Mouse (Mus musculus) midbrain, embryonic 13.5 days (tissue): ENCODE data around the gene Gmppa. TPM values are rescaled to one million over a fixed set of nuclear protein-coding genes. Genes with fewer than 3 reads are reported as not detected.

Source experiments
- ATAC-seq: fragments of 200-750 bp; cut with Nextera tagmentation; 2 replicates; pipeline ENCODE4 v1.8.0; 2017; ENCODE audit warnings: mild to moderate bottlenecking, moderate TSS enrichment, moderate library complexity
- H3K27ac ChIP-seq: fragments of 300-500 bp; sonication (generic); 2 replicates; pipeline ENCODE4 v1.5.1; 2015; ENCODE audit warnings: inconsistent platforms, mild to moderate bottlenecking, moderate library complexity
- H3K27me3 ChIP-seq: fragments of 300-500 bp; sonication (generic); 2 replicates; pipeline ENCODE4 v1.6.1; 2015; ENCODE audit warnings: mild to moderate bottlenecking, inconsistent platforms
- H3K36me3 ChIP-seq: fragments of 300-500 bp; sonication (generic); 2 replicates; pipeline ENCODE4 v1.6.1; 2015; ENCODE audit warnings: mild to moderate bottlenecking, inconsistent platforms
- H3K4me1 ChIP-seq: fragments of 300-500 bp; sonication (generic); replicated peaks from 2 replicates; pipeline ENCODE4 v1.6.1; 2015; ENCODE audit warnings: inconsistent platforms
- H3K4me2 ChIP-seq: fragments of 300-500 bp; sonication (generic); replicated peaks from 2 replicates; pipeline ENCODE4 v1.6.1; 2015; ENCODE audit warnings: moderate library complexity, mild to moderate bottlenecking, inconsistent platforms
- H3K4me3 ChIP-seq: fragments of 300-500 bp; sonication (generic); replicated peaks from 2 replicates; pipeline ENCODE4 v1.5.1; 2015; ENCODE audit warnings: mild to moderate bottlenecking, inconsistent platforms
- H3K9ac ChIP-seq: fragments of 300-500 bp; sonication (generic); replicated peaks from 2 replicates; pipeline ENCODE4 v1.6.1; 2015; ENCODE audit warnings: mild to moderate bottlenecking, inconsistent platforms
- H3K9me3 ChIP-seq: fragments of 300-500 bp; sonication (generic); 2 replicates; pipeline ENCODE4 v1.6.1; 2016; ENCODE audit warnings: mild to moderate bottlenecking, inconsistent platforms
- WGBS: fragments of 180-500 bp; shearing (Covaris S2); methylation state at CpG from one replicate; pipeline ENCODE4 v1.1.7; 2015; 5-methylcytosine and 5-hydroxymethylcytosine counted together
- polyA plus RNA-seq: library from polyadenylated mRNA; unstranded; fragments of >200 nt; fragmentation: Nextera tagmentation; extraction: Ambion mirVana; gene quantifications from 2 replicates; pipeline ENCODE4 v1.2.1, GENCODE M21; 2015

The Gmppa gene
- polyA plus RNA-seq, 1 experiment from 2014 or later, result 78.4 TPM

- Histone ChIP-seq H3K36me3 (peaks cover 42% of the 10 kb centered on the region), H3K9ac (no peak overlapping the region), H3K4me1 (peaks cover 8% of the 10 kb centered on the region), H3K27ac (no peak overlapping the region), H3K27me3 (no peaks in the 10 kb centered on the region), H3K4me2 (no peak overlapping the region), H3K9me3 (no peaks in the 10 kb centered on the region), H3K4me3 (no peak overlapping the region)
- 63% methylated on average over 3 of the region's 3 CpGs for WGBS
- no peak for ATAC-seq
Measured at GRCm38 (mm10) chr1:75405547-75405946, 30.2 kb upstream of the Gmppa start.

- no peak for ATAC-seq
- no peak overlapping the region for H3K4me2 ChIP-seq
- H3K4me1 ChIP-seq, result peaks cover 10% of the 10 kb centered on the region; the same call in 1 of the 2 replicates
- no peaks in the 10 kb centered on the region for H3K9me3 ChIP-seq
- no peaks in the 10 kb centered on the region for H3K27me3 ChIP-seq
- peaks cover 38% of the 10 kb centered on the region for H3K36me3 ChIP-seq
- H3K27ac ChIP-seq, result no peak overlapping the region
- WGBS, result 94% methylated on average over 15 of the region's 15 CpGs
- no peak overlapping the region for H3K4me3 ChIP-seq
- H3K9ac ChIP-seq, result no peak overlapping the region
Measured at GRCm38 (mm10) chr1:75406173-75406572, 29.6 kb upstream of the Gmppa start.

GRCm38 (mm10) chr1:75407056-75407455 is 28.7 kb upstream of the Gmppa start:
- H3K27ac ChIP-seq, result no peak overlapping the region
- H3K36me3 ChIP-seq, result peaks cover 31% of the 10 kb centered on the region
- no peak overlapping the region for H3K4me3 ChIP-seq
- WGBS, result 90% methylated on average over 9 of the region's 9 CpGs
- H3K9ac ChIP-seq, result no peak overlapping the region
- no peak overlapping the region for H3K4me2 ChIP-seq
- peaks cover 10% of the 10 kb centered on the region; the same call in 1 of the 2 replicates for H3K4me1 ChIP-seq
- no peak for ATAC-seq
- no peaks in the 10 kb centered on the region for H3K9me3 ChIP-seq
- no peaks in the 10 kb centered on the region for H3K27me3 ChIP-seq

GRCm38 (mm10) chr1:75408210-75408609 is 27.5 kb upstream of the Gmppa start:
- no peak overlapping the region for H3K4me2 ChIP-seq
- no peak overlapping the region for H3K4me3 ChIP-seq
- H3K27me3 ChIP-seq, result no peaks in the 10 kb centered on the region
- no peaks in the 10 kb centered on the region for H3K9me3 ChIP-seq
- peaks cover 6% of the 10 kb centered on the region; the same call in 1 of the 2 replicates for H3K4me1 ChIP-seq
- H3K27ac ChIP-seq, result no peak overlapping the region
- peaks cover 19% of the 10 kb centered on the region for H3K36me3 ChIP-seq
- WGBS, result 86% methylated on average over 3 of the region's 4 CpGs
- no peak for ATAC-seq
- H3K9ac ChIP-seq, result no peak overlapping the region

- H3K4me3 ChIP-seq, result no peak overlapping the region
- H3K4me1 ChIP-seq, result peaks cover 14% of the 10 kb centered on the region; the same call in 1 of the 2 replicates
- WGBS, result 93% methylated on average over 7 of the region's 7 CpGs
- no peaks in the 10 kb centered on the region for H3K9me3 ChIP-seq
- peaks cover 11% of the 10 kb centered on the region for H3K36me3 ChIP-seq
- no peak overlapping the region for H3K9ac ChIP-seq
- no peak for ATAC-seq
- no peak overlapping the region for H3K4me2 ChIP-seq
- H3K27me3 ChIP-seq, result no peaks in the 10 kb centered on the region
- no peak overlapping the region for H3K27ac ChIP-seq
Measured at GRCm38 (mm10) chr1:75409950-75410349, 25.8 kb upstream of the Gmppa start.

- Histone ChIP-seq H3K9me3 (no peaks in the 10 kb centered on the region), H3K9ac (no peak overlapping the region), H3K36me3 (peaks cover 10% of the 10 kb centered on the region; the same call in 1 of the 2 replicates), H3K27ac (no peak overlapping the region), H3K4me2 (no peak overlapping the region), H3K4me3 (no peak overlapping the region), H3K4me1 (peaks cover 14% of the 10 kb centered on the region; the same call in 1 of the 2 replicates), H3K27me3 (no peaks in the 10 kb centered on the region)
- WGBS, result 95% methylated on average over 3 of the region's 3 CpGs
- no peak for ATAC-seq
Measured at GRCm38 (mm10) chr1:75412196-75412595, 23.5 kb upstream of the Gmppa start.

GRCm38 (mm10) chr1:75413749-75414148 is 22.0 kb upstream of the Gmppa start:
- Histone ChIP-seq H3K9ac (no peak overlapping the region), H3K4me1 (peaks cover 14% of the 10 kb centered on the region; the same call in 1 of the 2 replicates), H3K4me2 (no peak overlapping the region), H3K27me3 (no peaks in the 10 kb centered on the region), H3K27ac (no peak overlapping the region), H3K36me3 (peaks cover 15% of the 10 kb centered on the region), H3K9me3 (no peaks in the 10 kb centered on the region), H3K4me3 (no peak overlapping the region)
- 61% methylated on average over 3 of the region's 3 CpGs for WGBS
- no peak; the same call in 1 of the 2 replicates for ATAC-seq

- ATAC-seq, result peak; percentile 24; the same call in 1 of the 2 replicates
Measured at GRCm38 (mm10) chr1:75421794-75422193, 13.9 kb upstream of the Gmppa start.

GRCm38 (mm10) chr1:75422216-75422822 is 13.4 kb upstream of the Gmppa start:
- Histone ChIP-seq H3K27ac (peak overlapping the region; percentile 47; the same call in 1 of the 2 replicates), H3K4me2 (peak overlapping the region; percentile 52), H3K36me3 (peaks cover 6% of the 10 kb centered on the region; the same call in 1 of the 2 replicates), H3K9me3 (no peaks in the 10 kb centered on the region), H3K27me3 (peaks cover 58% of the 10 kb centered on the region), H3K4me3 (peak overlapping the region; percentile 37), H3K4me1 (peaks cover 33% of the 10 kb centered on the region), H3K9ac (peak overlapping the region; percentile 64)
- no peak for ATAC-seq
- WGBS, result 4% methylated on average over 31 of the region's 32 CpGs

More at GRCm38 (mm10) chr1:75421794-75422193, 13.9 kb upstream of the Gmppa start:
- H3K9me3 ChIP-seq, result no peaks in the 10 kb centered on the region
- WGBS, result 6% methylated on average over 20 of the region's 20 CpGs
- H3K4me3 ChIP-seq, result peak overlapping the region; percentile 37
- H3K36me3 ChIP-seq, result peaks cover 6% of the 10 kb centered on the region; the same call in 1 of the 2 replicates
- H3K4me1 ChIP-seq, result peaks cover 33% of the 10 kb centered on the region
- peak overlapping the region; percentile 64 for H3K9ac ChIP-seq
- H3K27me3 ChIP-seq, result peaks cover 54% of the 10 kb centered on the region
- 0 out of 2 replicates have a peak overlapping the region, but pooled peaks have one; percentile 10 for H3K27ac ChIP-seq
- H3K4me2 ChIP-seq, result peak overlapping the region; percentile 52

- peak overlapping the region; percentile 37 for H3K4me3 ChIP-seq
- H3K9me3 ChIP-seq, result no peaks in the 10 kb centered on the region
- H3K4me2 ChIP-seq, result peak overlapping the region; percentile 52
- H3K27me3 ChIP-seq, result peaks cover 61% of the 10 kb centered on the region
- WGBS, result under 1% methylated on average over 71 of the region's 71 CpGs
- peaks cover 3% of the 10 kb centered on the region; the same call in 1 of the 2 replicates for H3K36me3 ChIP-seq
- peak overlapping the region; percentile 64 for H3K9ac ChIP-seq
- ATAC-seq, result peak; percentile 65
- H3K27ac ChIP-seq, result peak overlapping the region; percentile 47
- H3K4me1 ChIP-seq, result peaks cover 33% of the 10 kb centered on the region
Measured at GRCm38 (mm10) chr1:75422823-75423471, 12.8 kb upstream of the Gmppa start.

- peaks cover 33% of the 10 kb centered on the region for H3K4me1 ChIP-seq
- H3K4me3 ChIP-seq, result no peak overlapping the region
- H3K36me3 ChIP-seq, result no peaks in the 10 kb centered on the region
- ATAC-seq, result no peak
- H3K9ac ChIP-seq, result no peak overlapping the region
- 34% methylated on average over 11 of the region's 11 CpGs for WGBS
- 0 out of 2 replicates have a peak overlapping the region, but pooled peaks have one; percentile 11 for H3K27ac ChIP-seq
- peaks cover 61% of the 10 kb centered on the region for H3K27me3 ChIP-seq
- peak overlapping the region; percentile 52; the same call in 1 of the 2 replicates for H3K4me2 ChIP-seq
- H3K9me3 ChIP-seq, result no peaks in the 10 kb centered on the region
Measured at GRCm38 (mm10) chr1:75423780-75424390, 11.8 kb upstream of the Gmppa start.
